Mouse (Mus musculus): Measurements from ENCODE around the gene Acvrl1. TPM values are rescaled to one million over a fixed set of nuclear protein-coding genes. Genes with fewer than 3 reads are reported as not detected.

Acvrl1 gene
- polyA plus RNA-seq, 1 experiment from 2014 or later, result 5.5 TPM

GRCm38 (mm10) chr15:101164291-101164690 lies 36.0 kb downstream of the Acvrl1 start:
- no peak overlapping the region for H3K9ac ChIP-seq (ENCODE audit: low read depth, low read length)
- H3K27me3 ChIP-seq (ENCODE audit: control insufficient read depth, insufficient read depth, low read length), result no peaks in the 10 kb centered on the region
- H3K36me3 ChIP-seq (ENCODE audit: control insufficient read depth, insufficient read depth, low read length), result no peaks in the 10 kb centered on the region
- DNase-seq (ENCODE audit: low spot score), result no peak
- H3K4me3 ChIP-seq (ENCODE audit: low read depth, low read length), result no peak overlapping the region
- ATAC-seq (ENCODE audit: low FRiP score), result no peak
- H3K27ac ChIP-seq (ENCODE audit: low read depth, low read length), result no peak overlapping the region
- H3K4me2 ChIP-seq (replicated peaks; ENCODE audit: low read depth, low read length), result no peak overlapping the region
- H3K9me3 ChIP-seq (ENCODE audit: control insufficient read depth, low read length), result no peaks in the 10 kb centered on the region
- 72% methylated on average over 5 of the region's 5 CpGs for WGBS
- peaks cover 3% of the 10 kb centered on the region; the same call in 1 of the 2 replicates for H3K4me1 ChIP-seq (replicated peaks; ENCODE audit: control insufficient read depth, insufficient read depth, low read length)

GRCm38 (mm10) chr15:101165658-101166437 lies 37.5 kb downstream of the Acvrl1 start:
- Histone ChIP-seq H3K36me3 (ENCODE audit: control insufficient read depth, insufficient read depth, low read length) (no peaks in the 10 kb centered on the region), H3K9me3 (ENCODE audit: control insufficient read depth, low read length) (no peaks in the 10 kb centered on the region), H3K4me3 (ENCODE audit: low read depth, low read length) (no peak overlapping the region), H3K27me3 (ENCODE audit: control insufficient read depth, insufficient read depth, low read length) (no peaks in the 10 kb centered on the region), H3K4me2 (replicated peaks; ENCODE audit: low read depth, low read length) (no peak overlapping the region), H3K27ac (ENCODE audit: low read depth, low read length) (no peak overlapping the region), H3K4me1 (replicated peaks; ENCODE audit: control insufficient read depth, insufficient read depth, low read length) (no peaks in the 10 kb centered on the region; the same call in 1 of the 2 replicates), H3K9ac (ENCODE audit: low read depth, low read length) (no peak overlapping the region)
- ATAC-seq (ENCODE audit: low FRiP score), result no peak
- no peak for DNase-seq (ENCODE audit: low spot score)
- WGBS, result 74% methylated on average over 16 of the region's 16 CpGs

- H3K9me3 ChIP-seq (ENCODE audit: control insufficient read depth, low read length), result no peaks in the 10 kb centered on the region
- H3K9ac ChIP-seq (ENCODE audit: low read depth, low read length), result no peak overlapping the region
- H3K36me3 ChIP-seq (ENCODE audit: control insufficient read depth, insufficient read depth, low read length), result no peaks in the 10 kb centered on the region
- no peak overlapping the region for H3K4me2 ChIP-seq (replicated peaks; ENCODE audit: low read depth, low read length)
- no peak for ATAC-seq (ENCODE audit: low FRiP score)
- H3K27me3 ChIP-seq (ENCODE audit: control insufficient read depth, insufficient read depth, low read length), result no peaks in the 10 kb centered on the region
- H3K4me1 ChIP-seq (replicated peaks; ENCODE audit: control insufficient read depth, insufficient read depth, low read length), result no peaks in the 10 kb centered on the region
- WGBS, result 79% methylated on average over 11 of the region's 11 CpGs
- no peak for DNase-seq (ENCODE audit: low spot score)
- no peak overlapping the region for H3K27ac ChIP-seq (ENCODE audit: low read depth, low read length)
- H3K4me3 ChIP-seq (ENCODE audit: low read depth, low read length), result no peak overlapping the region
These were observed 39.2 kb downstream of the Acvrl1 start for GRCm38 (mm10) chr15:101167553-101167952.

- Histone ChIP-seq H3K4me2 (replicated peaks; ENCODE audit: low read depth, low read length) (no peak overlapping the region), H3K27ac (ENCODE audit: low read depth, low read length) (no peak overlapping the region), H3K9ac (ENCODE audit: low read depth, low read length) (no peak overlapping the region), H3K9me3 (ENCODE audit: control insufficient read depth, low read length) (no peaks in the 10 kb centered on the region), H3K4me3 (ENCODE audit: low read depth, low read length) (no peak overlapping the region), H3K4me1 (replicated peaks; ENCODE audit: control insufficient read depth, insufficient read depth, low read length) (no peaks in the 10 kb centered on the region), H3K36me3 (ENCODE audit: control insufficient read depth, insufficient read depth, low read length) (no peaks in the 10 kb centered on the region), H3K27me3 (ENCODE audit: control insufficient read depth, insufficient read depth, low read length) (no peaks in the 10 kb centered on the region)
- WGBS, result 91% methylated on average over 5 of the region's 5 CpGs
- no peak for ATAC-seq (ENCODE audit: low FRiP score)
- no peak for DNase-seq (ENCODE audit: low spot score)
These were observed 41.6 kb downstream of the Acvrl1 start for GRCm38 (mm10) chr15:101169910-101170309.

- Histone ChIP-seq H3K27me3 (ENCODE audit: control insufficient read depth, insufficient read depth, low read length) (no peaks in the 10 kb centered on the region), H3K9ac (ENCODE audit: low read depth, low read length) (no peak overlapping the region), H3K4me2 (replicated peaks; ENCODE audit: low read depth, low read length) (no peak overlapping the region), H3K4me3 (ENCODE audit: low read depth, low read length) (no peak overlapping the region), H3K27ac (ENCODE audit: low read depth, low read length) (no peak overlapping the region), H3K36me3 (ENCODE audit: control insufficient read depth, insufficient read depth, low read length) (no peaks in the 10 kb centered on the region), H3K4me1 (replicated peaks; ENCODE audit: control insufficient read depth, insufficient read depth, low read length) (no peaks in the 10 kb centered on the region), H3K9me3 (ENCODE audit: control insufficient read depth, low read length) (no peaks in the 10 kb centered on the region)
- DNase-seq (ENCODE audit: low spot score) (no peak), ATAC-seq (ENCODE audit: low FRiP score) (no peak)
- WGBS, result 77% methylated on average over 10 of the region's 10 CpGs
These were observed 42.2 kb downstream of the Acvrl1 start for GRCm38 (mm10) chr15:101170413-101170980.

- no peaks in the 10 kb centered on the region for H3K27me3 ChIP-seq (ENCODE audit: control insufficient read depth, insufficient read depth, low read length)
- H3K4me3 ChIP-seq (ENCODE audit: low read depth, low read length), result no peak overlapping the region
- no peaks in the 10 kb centered on the region for H3K9me3 ChIP-seq (ENCODE audit: control insufficient read depth, low read length)
- no peaks in the 10 kb centered on the region; the same call in 1 of the 2 replicates for H3K4me1 ChIP-seq (replicated peaks; ENCODE audit: control insufficient read depth, insufficient read depth, low read length)
- H3K9ac ChIP-seq (ENCODE audit: low read depth, low read length), result no peak overlapping the region
- no peaks in the 10 kb centered on the region for H3K36me3 ChIP-seq (ENCODE audit: control insufficient read depth, insufficient read depth, low read length)
- no peak overlapping the region for H3K4me2 ChIP-seq (replicated peaks; ENCODE audit: low read depth, low read length)
- 76% methylated on average over 4 of the region's 4 CpGs for WGBS
- ATAC-seq (ENCODE audit: low FRiP score), result no peak
- no peak overlapping the region for H3K27ac ChIP-seq (ENCODE audit: low read depth, low read length)
- no peak for DNase-seq (ENCODE audit: low spot score)
These were observed 43.0 kb downstream of the Acvrl1 start for GRCm38 (mm10) chr15:101171272-101171671.

- no peaks in the 10 kb centered on the region for H3K9me3 ChIP-seq (ENCODE audit: control insufficient read depth, low read length)
- no peak overlapping the region for H3K4me3 ChIP-seq (ENCODE audit: low read depth, low read length)
- ATAC-seq (ENCODE audit: low FRiP score), result no peak
- 90% methylated on average over 2 of the region's 2 CpGs for WGBS
- H3K36me3 ChIP-seq (ENCODE audit: control insufficient read depth, insufficient read depth, low read length), result no peaks in the 10 kb centered on the region
- H3K27ac ChIP-seq (ENCODE audit: low read depth, low read length), result no peak overlapping the region
- DNase-seq (ENCODE audit: low spot score), result no peak
- H3K9ac ChIP-seq (ENCODE audit: low read depth, low read length), result no peak overlapping the region
- H3K4me2 ChIP-seq (replicated peaks; ENCODE audit: low read depth, low read length), result no peak overlapping the region
- no peaks in the 10 kb centered on the region; the same call in 1 of the 2 replicates for H3K4me1 ChIP-seq (replicated peaks; ENCODE audit: control insufficient read depth, insufficient read depth, low read length)
- no peaks in the 10 kb centered on the region for H3K27me3 ChIP-seq (ENCODE audit: control insufficient read depth, insufficient read depth, low read length)
These were observed 43.7 kb downstream of the Acvrl1 start for GRCm38 (mm10) chr15:101172016-101172415.

GRCm38 (mm10) chr15:101173421-101174211 lies 45.3 kb downstream of the Acvrl1 start, which contains the start of gene Acvr1b:
TSS of gene Acvr1b (plus strand) at chr15:101174067.
- H3K4me3 ChIP-seq (ENCODE audit: low read depth, low read length), result peak within 1 kb of the TSS; percentile 92
- peak within 1 kb of the TSS; percentile 83 for H3K27ac ChIP-seq (ENCODE audit: low read depth, low read length)
- no peaks in the 10 kb centered on the region for H3K9me3 ChIP-seq (ENCODE audit: control insufficient read depth, low read length)
- peak within 1 kb of the TSS; percentile 97 for H3K9ac ChIP-seq (ENCODE audit: low read depth, low read length)
- H3K4me2 ChIP-seq (replicated peaks; ENCODE audit: low read depth, low read length), result peak within 1 kb of the TSS; percentile 92
- H3K27me3 ChIP-seq (ENCODE audit: control insufficient read depth, insufficient read depth, low read length), result no peaks in the 10 kb centered on the region
- H3K4me1 ChIP-seq (replicated peaks; ENCODE audit: control insufficient read depth, insufficient read depth, low read length), result no peaks in the 10 kb centered on the region; the same call in 1 of the 2 replicates
- peak; percentile 96 for DNase-seq (ENCODE audit: low spot score)
- WGBS, result under 1% methylated on average over 31 of the region's 87 CpGs
- H3K36me3 ChIP-seq (ENCODE audit: control insufficient read depth, insufficient read depth, low read length), result no peaks in the 10 kb centered on the region
- ATAC-seq (ENCODE audit: low FRiP score), result peak; percentile 92
